Mouse (Mus musculus) brain, embryonic 14.5 days (tissue): Measurements from ENCODE around the gene Oaz3.

ENCODE experiments used
- CTCF ChIP-seq: fragments of 200-500 bp; IDR thresholded peaks from 2 replicates; pipeline ENCODE4 v1.5.1; 2012; ENCODE audit warnings: inconsistent platforms, mild to moderate bottlenecking, moderate library complexity, borderline replicate concordance; ENCODE audit not compliant: insufficient read depth, insufficient read length; ENCODE audit errors: extremely low read depth
- POLR2A ChIP-seq: fragments of 200-500 bp; IDR thresholded peaks from 2 replicates; pipeline ENCODE4 v1.6.1; 2012; ENCODE audit warnings: mild to moderate bottlenecking, inconsistent platforms, borderline replicate concordance; ENCODE audit not compliant: poor library complexity, insufficient read depth, insufficient read length, severe bottlenecking; ENCODE audit errors: extremely low read depth

DNA sequence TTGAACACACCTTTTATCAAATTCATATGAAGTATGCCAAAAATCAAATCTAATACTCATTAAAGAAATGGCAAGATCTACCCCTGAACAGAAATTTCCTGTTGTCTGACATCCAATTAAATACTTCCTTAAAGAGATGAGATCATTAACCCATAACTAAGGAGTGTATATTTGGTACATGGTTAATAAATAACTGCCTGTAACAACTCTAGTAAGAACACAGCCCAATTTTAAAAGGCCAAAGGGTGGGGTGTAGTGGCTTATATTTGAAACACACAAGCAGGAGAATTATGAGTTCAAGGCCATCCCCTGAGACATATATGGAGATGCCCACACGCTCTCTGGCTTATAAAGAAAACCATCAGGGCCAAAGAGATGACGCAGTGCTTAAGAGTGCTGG lies 5.7 kb upstream of the Oaz3 start:
- TF ChIP-seq POLR2A (no peak), CTCF (no peak)
